Mouse (Mus musculus): ENCODE data around the gene Nwd1. TPM values are rescaled to one million over a fixed set of nuclear protein-coding genes. Genes with fewer than 3 reads are reported as not detected.

Gene Nwd1
- polyA plus RNA-seq, 1 experiment from 2014 or later, result 0.05 TPM

- ChIA-PET POLR2A (no interaction called here), CTCF (no interaction called here)
- in situ Hi-C loops (cut with MboI; ENCODE audit: low pct_unique_long_range_greater_than_20kb), result no loop called here
- H3K27me3 ChIP-seq, result peaks cover 14% of the 10 kb centered on the region
- ATAC-seq (no peak), DNase-seq (ENCODE audit: low read depth, low spot score) (no peak)
- TF ChIP-seq CTCF (IDR thresholded peaks at IDR 0.05), result no peak
Observed at GRCm38 (mm10) chr8:72698349-72698926, 51.9 kb downstream of the Nwd1 start.

GRCm38 (mm10) chr8:72712569-72712968 lies 66.1 kb downstream of the Nwd1 start:
- no peak for TF ChIP-seq CTCF (IDR thresholded peaks at IDR 0.05)
- peaks cover 8% of the 10 kb centered on the region for H3K27me3 ChIP-seq
- in situ Hi-C loops (cut with MboI; ENCODE audit: low pct_unique_long_range_greater_than_20kb), result no loop called here
- no peak for DNase-seq (ENCODE audit: low read depth, low spot score)
- CTCF ChIA-PET, result no interaction called here
- peak; percentile 35 for ATAC-seq
- POLR2A ChIA-PET, result no interaction called here

- TF ChIP-seq CTCF (IDR thresholded peaks at IDR 0.05), result no peak
- ChIA-PET POLR2A (no interaction called here), CTCF (interaction anchor here (1.8 kb wide), 1 partner anchor 10 kb away, joined by 5 read pairs; no protein-coding TSS in a partner anchor)
- H3K27me3 ChIP-seq, result peaks cover 8% of the 10 kb centered on the region
- in situ Hi-C loops (cut with MboI; ENCODE audit: low pct_unique_long_range_greater_than_20kb), result no loop called here
- DNase-seq (ENCODE audit: low read depth, low spot score), result no peak
- ATAC-seq, result no peak
Observed at GRCm38 (mm10) chr8:72716594-72716993, 70.1 kb downstream of the Nwd1 start.

DNA sequence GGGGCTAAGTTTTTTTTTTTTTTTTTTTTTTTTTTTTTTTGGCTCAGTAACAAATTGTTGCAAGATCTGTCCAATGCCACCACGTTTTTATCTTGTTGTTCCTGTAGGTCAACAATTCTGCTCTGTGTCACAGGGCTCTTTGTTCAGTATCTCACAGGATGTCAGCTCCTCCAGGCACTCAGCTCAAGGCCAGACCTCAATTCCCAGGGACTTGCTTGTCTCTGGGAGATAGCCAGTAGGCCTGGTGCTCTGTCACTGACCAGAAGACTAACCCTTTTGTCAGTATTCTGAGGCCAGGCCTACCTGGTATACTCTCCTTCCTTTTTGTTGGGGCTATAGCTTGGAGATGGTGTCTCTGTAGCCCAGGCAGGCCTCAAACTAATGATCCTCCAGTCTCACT lies 74.0 kb downstream of the Nwd1 start:
- no peak for DNase-seq (ENCODE audit: low read depth, low spot score)
- in situ Hi-C loops (cut with MboI; ENCODE audit: low pct_unique_long_range_greater_than_20kb), result no loop called here
- TF ChIP-seq CTCF (IDR thresholded peaks at IDR 0.05), result no peak
- no peaks in the 10 kb centered on the region for H3K27me3 ChIP-seq
- CTCF ChIA-PET, result interaction anchor here (1.6 kb wide), 1 partner anchor 10 kb away, joined by 3 read pairs; no protein-coding TSS in a partner anchor
- POLR2A ChIA-PET, result interaction anchor here (0.6 kb wide), 1 partner anchor 26 kb away, joined by 5 read pairs; no protein-coding TSS in a partner anchor
- ATAC-seq, result no peak

DNA sequence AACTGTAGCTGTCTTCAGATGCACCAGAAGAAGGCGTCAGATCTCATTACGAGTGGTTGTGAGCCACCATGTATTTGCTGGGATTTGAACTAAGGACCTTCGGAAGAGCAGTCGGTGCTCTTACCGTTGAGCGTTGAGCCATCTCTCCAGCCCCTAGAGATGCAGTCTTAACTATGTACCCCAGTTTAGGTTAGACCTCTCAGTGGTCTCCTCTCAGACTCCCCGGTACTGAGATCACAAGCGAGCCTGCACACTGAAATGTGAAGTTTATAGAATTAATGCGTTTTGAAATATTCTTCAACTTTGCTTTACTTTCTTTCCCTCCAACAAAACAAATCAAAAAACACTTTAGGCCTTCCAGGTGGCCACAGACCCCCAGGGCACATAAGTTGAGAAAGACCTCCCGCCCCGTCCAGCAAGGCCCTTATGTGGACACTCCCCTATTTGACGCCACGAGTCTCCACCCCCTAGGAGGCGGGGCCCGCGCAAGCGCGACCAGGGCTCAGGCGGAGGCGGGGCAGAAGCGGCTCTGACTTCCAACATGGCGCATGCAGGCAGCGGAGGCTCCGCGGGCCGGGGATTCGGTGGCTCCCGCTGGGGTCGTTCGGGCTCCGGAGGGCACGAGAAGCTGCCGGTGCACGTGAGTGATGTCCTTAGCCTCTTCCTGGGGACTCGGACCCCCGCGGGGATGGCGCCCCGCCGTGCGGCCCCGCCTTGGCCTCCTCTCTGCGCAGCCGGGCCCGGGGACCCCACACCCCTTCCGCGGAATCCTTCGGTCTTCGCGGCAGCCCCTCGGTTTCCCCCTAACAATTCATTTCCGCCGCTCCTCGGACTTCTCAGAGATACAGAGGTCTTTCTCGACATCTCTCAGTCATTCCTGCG lies 76.5 kb downstream of the Nwd1 start, which contains the start of gene Sin3b:
Gene Sin3b (plus strand): TSS at position 517 of the 882 bp plus-strand sequence.
- in situ Hi-C loops (cut with MboI; ENCODE audit: low pct_unique_long_range_greater_than_20kb), result no loop called here
- ATAC-seq (peak; percentile 97), DNase-seq (ENCODE audit: low read depth, low spot score) (peak; percentile 24)
- ChIA-PET POLR2A (no interaction called here), CTCF (no interaction called here)
- H3K27me3 ChIP-seq, result no peaks in the 10 kb centered on the region
- TF ChIP-seq CTCF (IDR thresholded peaks at IDR 0.05), result no peak

GRCm38 (mm10) chr8:72723651-72724001 lies 77.1 kb downstream of the Nwd1 start:
- DNase-seq (ENCODE audit: low read depth, low spot score), result no peak
- CTCF ChIA-PET, result no interaction called here
- no peak for TF ChIP-seq CTCF (IDR thresholded peaks at IDR 0.05)
- in situ Hi-C loops (cut with MboI; ENCODE audit: low pct_unique_long_range_greater_than_20kb), result no loop called here
- no peaks in the 10 kb centered on the region for H3K27me3 ChIP-seq
- ATAC-seq, result peak; percentile 52
- POLR2A ChIA-PET, result no interaction called here

DNA sequence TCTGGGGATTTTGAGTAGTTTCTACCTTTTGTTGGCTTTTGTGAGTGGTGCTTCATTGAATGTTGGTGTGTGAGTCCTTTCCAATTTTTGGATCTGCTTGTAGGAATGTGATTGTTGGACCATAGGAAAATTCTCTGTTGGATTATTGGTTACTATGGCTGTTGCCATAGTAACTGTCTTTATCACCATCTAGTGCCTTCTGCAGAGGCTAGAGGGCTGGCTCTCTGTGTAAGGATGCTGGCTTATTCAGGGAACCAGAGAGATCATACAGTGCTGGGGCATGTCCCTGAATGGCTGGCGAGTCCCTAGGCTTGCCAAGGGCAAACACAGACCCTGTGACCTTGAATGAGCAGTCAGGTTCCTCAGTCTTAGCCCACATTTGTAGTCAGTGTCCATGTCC lies 82.1 kb downstream of the Nwd1 start:
- in situ Hi-C loops (cut with MboI; ENCODE audit: low pct_unique_long_range_greater_than_20kb), result no loop called here
- ATAC-seq, result no peak
- TF ChIP-seq CTCF (IDR thresholded peaks at IDR 0.05), result no peak

DNA sequence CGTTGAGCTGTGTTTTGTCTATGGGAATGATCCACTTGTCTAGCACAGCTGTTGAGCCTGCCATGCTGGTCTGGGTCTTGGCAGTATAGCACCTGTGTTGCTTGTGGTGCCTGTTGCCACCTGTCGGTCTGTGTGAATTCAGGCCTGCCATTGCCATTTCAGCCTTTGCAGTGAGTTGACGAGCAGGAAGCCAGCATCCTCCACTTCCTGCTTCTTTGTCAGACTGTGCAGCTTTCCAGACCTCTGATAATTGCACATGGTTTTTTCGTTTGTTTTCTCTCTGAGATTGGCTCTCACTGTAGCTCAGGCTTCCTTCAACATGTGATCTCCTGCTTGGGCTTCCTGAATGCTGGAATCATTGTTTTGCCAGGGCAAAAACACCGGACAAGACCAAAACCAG lies 88.5 kb downstream of the Nwd1 start:
- DNase-seq (ENCODE audit: low read depth, low spot score) (no peak), ATAC-seq (no peak)
- CTCF ChIA-PET, result interaction anchor here (1.6 kb wide), 1 partner anchor 8 kb away, joined by 6 read pairs; no protein-coding TSS in a partner anchor
- POLR2A ChIA-PET, result interaction anchor here (0.7 kb wide), 1 partner anchor 24 kb away, joined by 4 read pairs; no protein-coding TSS in a partner anchor
- in situ Hi-C loops (cut with MboI; ENCODE audit: low pct_unique_long_range_greater_than_20kb), result no loop called here
- no peak for TF ChIP-seq CTCF (IDR thresholded peaks at IDR 0.05)
- no peaks in the 10 kb centered on the region for H3K27me3 ChIP-seq

More for the DNA sequence above, 82.1 kb downstream of the Nwd1 start:
- ChIA-PET POLR2A (no interaction called here), CTCF (no interaction called here)
- no peaks in the 10 kb centered on the region for H3K27me3 ChIP-seq
- no peak for DNase-seq (ENCODE audit: low read depth, low spot score)

DNA sequence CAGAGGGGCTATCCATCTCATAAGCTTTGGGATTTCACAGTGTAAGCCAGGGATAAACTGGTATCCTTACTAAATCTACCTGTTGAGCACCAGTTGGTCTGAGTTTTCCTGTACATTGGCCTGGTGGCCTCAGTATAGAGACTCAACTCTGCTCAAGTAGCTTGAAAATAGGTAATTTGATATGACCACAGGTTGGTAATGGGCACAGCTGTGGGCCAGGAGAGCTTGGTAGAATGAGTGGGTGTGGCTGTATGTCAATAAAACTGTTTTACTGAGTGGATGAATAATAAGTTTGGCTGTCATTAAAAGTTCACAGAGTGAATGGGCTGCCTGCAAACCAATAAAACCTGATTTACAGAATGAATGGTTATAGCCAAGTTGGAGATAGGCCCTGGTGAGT lies 90.4 kb downstream of the Nwd1 start:
- no peak for TF ChIP-seq CTCF (IDR thresholded peaks at IDR 0.05)
- POLR2A ChIA-PET, result interaction anchor here (0.5 to 1.0 kb wide), 2 partner anchors 12 to 173 kb away, joined by 3 read pairs; no protein-coding TSS in a partner anchor
- in situ Hi-C loops (cut with MboI; ENCODE audit: low pct_unique_long_range_greater_than_20kb), result no loop called here
- no peaks in the 10 kb centered on the region for H3K27me3 ChIP-seq
- ATAC-seq, result no peak
- no peak for DNase-seq (ENCODE audit: low read depth, low spot score)
- CTCF ChIA-PET, result no interaction called here

- in situ Hi-C loops (cut with MboI; ENCODE audit: low pct_unique_long_range_greater_than_20kb), result loop anchor here (5.0 kb wide), 1 partner anchor 64 kb away; no protein-coding TSS in a partner anchor
- no peak for ATAC-seq
- ChIA-PET CTCF (interaction anchor here (0.8 to 2.5 kb wide), 3 partner anchors 8 to 65 kb away, joined by 3 to 4 read pairs (median 3); no protein-coding TSS in a partner anchor), POLR2A (no interaction called here)
- H3K27me3 ChIP-seq, result no peaks in the 10 kb centered on the region
- TF ChIP-seq CTCF (IDR thresholded peaks at IDR 0.05), result no peak
- no peak for DNase-seq (ENCODE audit: low read depth, low spot score)
Observed at GRCm38 (mm10) chr8:72746061-72746460, 99.5 kb downstream of the Nwd1 start.

DNA sequence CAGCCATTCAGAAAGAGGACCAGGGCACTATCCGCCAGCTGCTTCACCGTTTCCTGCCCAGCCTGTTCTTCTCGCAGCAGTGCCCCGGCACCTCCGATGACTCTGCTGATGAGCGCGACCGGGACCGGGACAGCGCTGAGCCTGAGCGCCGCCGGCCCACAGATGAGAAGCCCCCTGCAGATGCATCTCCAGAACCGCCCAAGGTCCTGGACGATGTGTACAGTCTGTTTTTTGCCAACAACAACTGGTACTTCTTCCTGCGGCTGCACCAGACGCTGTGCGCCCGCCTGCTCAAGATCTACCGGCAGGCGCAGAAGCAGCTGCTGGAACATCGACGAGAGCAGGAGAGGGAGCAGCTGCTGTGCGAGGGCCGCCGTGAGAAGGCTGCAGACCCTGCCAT lies 103.3 kb downstream of the Nwd1 start:
- DNase-seq (ENCODE audit: low read depth, low spot score) (no peak), ATAC-seq (no peak)
- no peak for TF ChIP-seq CTCF (IDR thresholded peaks at IDR 0.05)
- CTCF ChIA-PET, result interaction anchor here (0.9 kb wide), 3 partner anchors 10 to 70 kb away, joined by 3 to 4 read pairs (median 3); no protein-coding TSS in a partner anchor
- in situ Hi-C loops (cut with MboI; ENCODE audit: low pct_unique_long_range_greater_than_20kb), result loop anchor here (5.0 kb wide), 1 partner anchor 68 kb away; no protein-coding TSS in a partner anchor
- POLR2A ChIA-PET, result interaction anchor here (0.6 to 1.6 kb wide), 2 partner anchors 22 to 149 kb away, joined by 3 read pairs; no protein-coding TSS in a partner anchor
- H3K27me3 ChIP-seq, result no peaks in the 10 kb centered on the region

All from Patski (cell line).